9 mouse cellular contexts compared by ENCODE assay signal in genomic region chr3:29081952-29082295, GRCm38 (mm10). TPM values are rescaled to one million over a fixed set of nuclear protein-coding genes. Genes with fewer than 3 reads are reported as not detected.
DNase-seq lines count a peak whose midpoint lies in the region; ATAC-seq lines count a peak whose summit lies in the region.
"Had no signal": no experiment of that assay in that cellular context is flagged by ENCODE, and none has a peak within 500 bp of the region (broad histone marks: within the 10 kb centered on the region; RNA-seq: fewer than 3 reads in every experiment).

Gene Egfem1 (plus strand): TSS chr3:29082023.

- H3K4me1 ChIP-seq in lung, embryonic 16.5 days (replicated peaks; ENCODE audit: control insufficient read depth, insufficient read depth, low read length), result peaks cover 12% of the 10 kb centered on the region; the same call in 1 of the 2 replicates
- H3K4me1 ChIP-seq in forebrain, embryonic 13.5 days, result peaks cover 24% of the 10 kb centered on the region
- H3K4me1 ChIP-seq in midbrain, embryonic 11.5 days (ENCODE audit: control insufficient read depth, insufficient read depth, low read length), result peaks cover 6% of the 10 kb centered on the region; the same call in 1 of the 2 replicates

- no peak within 1 kb of the TSS for H3K27ac ChIP-seq in lung, embryonic 16.5 days (ENCODE audit: low read length)
- peak within 1 kb of the TSS; percentile 31; the same call in 1 of the 2 replicates for H3K27ac ChIP-seq in forebrain, embryonic 13.5 days
- H3K27ac ChIP-seq in midbrain, embryonic 11.5 days (ENCODE audit: low read depth, low read length), result no peak within 1 kb of the TSS; the same call in 1 of the 2 replicates

- H3K9ac ChIP-seq in lung, embryonic 16.5 days (ENCODE audit: low read length), result peak within 1 kb of the TSS; percentile 27
- H3K9ac ChIP-seq in forebrain, embryonic 13.5 days, result peak within 1 kb of the TSS; percentile 62
- H3K9ac ChIP-seq in midbrain, embryonic 11.5 days (ENCODE audit: low read length), result peak within 1 kb of the TSS; percentile 68

- ATAC-seq in lung, embryonic 16.5 days (ENCODE audit: low read depth), result 0 out of 2 replicates have a peak, but pooled peaks have one; percentile 4
- no peak; the same call in 1 of the 2 replicates for ATAC-seq in forebrain, embryonic 13.5 days
- no peak; the same call in 1 of the 2 replicates for ATAC-seq in midbrain, embryonic 11.5 days (ENCODE audit: low FRiP score)
- ATAC-seq in monocyte, adult 5-6 weeks (replicated peaks; ENCODE audit: insufficient number of reproducible peaks, low FRiP score, low TSS enrichment, poor library complexity, severe bottlenecking), result no peak

- H3K4me2 ChIP-seq in lung, embryonic 16.5 days (ENCODE audit: low read depth, low read length), result peak within 1 kb of the TSS; percentile 81
- H3K4me2 ChIP-seq in forebrain, embryonic 13.5 days, result peak within 1 kb of the TSS; percentile 97
- H3K4me2 ChIP-seq in midbrain, embryonic 11.5 days, result peak within 1 kb of the TSS; percentile 80

- H3K4me3 ChIP-seq in lung, embryonic 16.5 days (ENCODE audit: low read length), result peak within 1 kb of the TSS; percentile 52
- H3K4me3 ChIP-seq in forebrain, embryonic 13.5 days, result peak within 1 kb of the TSS; percentile 63
- peak within 1 kb of the TSS; percentile 66 for H3K4me3 ChIP-seq in midbrain, embryonic 11.5 days (ENCODE audit: low read depth, low read length)

- no peaks in the 10 kb centered on the region for H3K36me3 ChIP-seq in lung, embryonic 16.5 days (ENCODE audit: control insufficient read depth, insufficient read depth, low read length)
- no peaks in the 10 kb centered on the region for H3K36me3 ChIP-seq in forebrain, embryonic 13.5 days (ENCODE audit: poor library complexity, severe bottlenecking)
- no peaks in the 10 kb centered on the region for H3K36me3 ChIP-seq in midbrain, embryonic 11.5 days (ENCODE audit: control insufficient read depth, insufficient read depth, low read length)

- peaks cover 36% of the 10 kb centered on the region for H3K27me3 ChIP-seq in lung, embryonic 16.5 days (ENCODE audit: control insufficient read depth, insufficient read depth, low read depth, low read length)
- peaks cover 23% of the 10 kb centered on the region for H3K27me3 ChIP-seq in forebrain, embryonic 13.5 days
- H3K27me3 ChIP-seq in midbrain, embryonic 11.5 days (ENCODE audit: control insufficient read depth, insufficient read depth, low read length), result peaks cover 3% of the 10 kb centered on the region

- 5% methylated on average over 12 of the region's 12 CpGs for WGBS in lung, embryonic 16.5 days
- under 1% methylated on average over 12 of the region's 12 CpGs for WGBS in forebrain, embryonic 13.5 days
- 3% methylated on average over 12 of the region's 12 CpGs for WGBS in midbrain, embryonic 11.5 days

- DNase-seq in lung, postnatal 14 days, result no peak
- peak; percentile 25 for DNase-seq in layer of hippocampus, adult 9-11 months
- no peak for DNase-seq in midbrain, embryonic 11.5 days (ENCODE audit: low spot score, missing footprints)
- no peak for DNase-seq in natural killer cell, adult 2 months (ENCODE audit: low spot score in 2 of 2)

- no peaks in the 10 kb centered on the region for H3K9me3 ChIP-seq in lung, embryonic 16.5 days (ENCODE audit: control insufficient read depth, low read length)
- H3K9me3 ChIP-seq in forebrain, embryonic 13.5 days (replicated peaks), result no peaks in the 10 kb centered on the region
- H3K9me3 ChIP-seq in midbrain, embryonic 11.5 days (ENCODE audit: control insufficient read depth, low read length), result no peaks in the 10 kb centered on the region

RNA-seq across cellular contexts. Expression of gene Egfem1, which starts in this region (rescaled TPM):
- 18.5 and 24.2 TPM in 2 replicates for polyA plus RNA-seq in lung, embryonic 16.5 days (2015; fragmentation: Nextera tagmentation; extraction: Ambion mirVana)
- polyA plus RNA-seq in forebrain, embryonic 13.5 days (2015; fragmentation: Nextera tagmentation; extraction: Ambion mirVana), result 5.2 and 9.5 TPM in 2 replicates
- 14.7 TPM in 2 replicates for polyA plus RNA-seq in midbrain, embryonic 11.5 days (2014; fragmentation: Nextera tagmentation; extraction: Ambion mirVana)
- not detected in 3 replicates for total RNA-seq in monocyte, adult 5-6 weeks (2017)
- total RNA-seq: common myeloid progenitor, adult 5-6 weeks had no signal
- polyA plus RNA-seq: small intestine, adult 2 months had no signal
